Mouse (Mus musculus) hindbrain, postnatal 0 days (tissue): ENCODE data around the gene Tuba1a. TPM values are rescaled to one million over a fixed set of nuclear protein-coding genes. Genes with fewer than 3 reads are reported as not detected.
"Not testable (repeated sequence)": the region's sequence is repeated elsewhere in the genome, so short reads cannot be mapped to it uniquely, and the experiment has no call there.

Experiments
- ATAC-seq: fragments of 200-750 bp; cut with Nextera tagmentation; 2 replicates; pipeline ENCODE4 v1.8.0; 2017; ENCODE audit warnings: mild to moderate bottlenecking, moderate TSS enrichment, moderate library complexity
- DNase-seq: peaks from one replicate; pipeline ENCODE4 v3.0.0-alpha.2; 2015; ENCODE audit warnings: low spot score
- H3K27ac ChIP-seq: fragments of 300-500 bp; sonication (generic); 2 replicates; pipeline ENCODE4 v1.5.1; 2014; ENCODE audit warnings: mild to moderate bottlenecking
- H3K27me3 ChIP-seq: fragments of 300-500 bp; sonication (generic); 2 replicates; pipeline ENCODE4 v1.6.1; 2014; ENCODE audit warnings: low read length, mixed read lengths; ENCODE audit not compliant: insufficient read depth
- H3K36me3 ChIP-seq: fragments of 300-500 bp; sonication (generic); 2 replicates; pipeline ENCODE4 v1.6.1; 2014; ENCODE audit warnings: low read length, mixed read lengths; ENCODE audit not compliant: insufficient read depth
- H3K4me1 ChIP-seq: fragments of 300-500 bp; sonication (generic); 2 replicates; pipeline ENCODE4 v1.6.1; 2014; ENCODE audit warnings: antibody characterized with exemption, low read length, mixed read lengths; ENCODE audit not compliant: insufficient read depth
- H3K4me2 ChIP-seq: fragments of 300-500 bp; sonication (generic); 2 replicates; pipeline ENCODE4 v1.6.1; 2014; ENCODE audit warnings: low read depth, mild to moderate bottlenecking, low read length, moderate library complexity, mixed read lengths
- H3K4me3 ChIP-seq: fragments of 300-500 bp; sonication (generic); 2 replicates; pipeline ENCODE4 v1.5.1; 2014; ENCODE audit warnings: low read length
- H3K9ac ChIP-seq: fragments of 300-500 bp; sonication (generic); replicated peaks from 2 replicates; pipeline ENCODE4 v1.6.1; 2014; ENCODE audit warnings: mild to moderate bottlenecking, low read length, moderate library complexity, mixed read lengths
- H3K9me3 ChIP-seq: fragments of 300-500 bp; sonication (generic); 2 replicates; pipeline ENCODE4 v1.6.1; 2016; ENCODE audit warnings: low read length, mixed read lengths
- CTCF ChIP-seq: IDR thresholded peaks from 2 replicates; pipeline ENCODE4 v1.5.1; 2016; ENCODE audit warnings: antibody characterized with exemption, control low read depth, low read depth
- WGBS: fragments of 180-500 bp; shearing (Covaris S2); extraction: QIAGEN DNeasy Blood & Tissue Kit; methylation state at CpG from one replicate; pipeline ENCODE4 v1.1.7; 2014; 5-methylcytosine and 5-hydroxymethylcytosine counted together
- polyA plus RNA-seq: library from polyadenylated mRNA; unstranded; fragments of >200 nt; fragmentation: Nextera tagmentation; extraction: Ambion mirVana; gene quantifications from 2 replicates; pipeline ENCODE4 v1.2.1, GENCODE M21; 2015
- total RNA-seq: library from RNA; depleted of rRNA; stranded (reverse); fragments of >200 nt; gene quantifications from 2 replicates; pipeline ENCODE4 v1.2.3, GENCODE M21; 2014

The Tuba1a gene
- total and polyA plus RNA-seq, 2 experiments from 2014 or later = 12,500 to 19,179 TPM

- peak overlapping the region; percentile 16 for H3K4me3 ChIP-seq
- ATAC-seq = peak; percentile 84
These were observed 24.4 kb upstream of the Tuba1a start for GRCm38 (mm10) chr15:98977759-98978408.

GRCm38 (mm10) chr15:98976763-98977758 lies 23.6 kb upstream of the Tuba1a start:
- H3K4me2 ChIP-seq = peak overlapping the region; percentile 48
- H3K27ac ChIP-seq = peak overlapping the region; percentile 92
- no peak for TF ChIP-seq CTCF
- H3K4me1 ChIP-seq = peaks cover 27% of the 10 kb centered on the region
- H3K4me3 ChIP-seq = no peak overlapping the region
- H3K9me3 ChIP-seq = no peaks in the 10 kb centered on the region
- DNase-seq = peak; percentile 33
- peak overlapping the region; percentile 42; the same call in 1 of the 2 replicates for H3K9ac ChIP-seq
- 36% methylated on average over 21 of the region's 21 CpGs for WGBS
- H3K36me3 ChIP-seq = no peaks in the 10 kb centered on the region
- ATAC-seq = peak; percentile 55; the same call in 1 of the 2 replicates
- H3K27me3 ChIP-seq = no peaks in the 10 kb centered on the region

More at GRCm38 (mm10) chr15:98977759-98978408, 24.4 kb upstream of the Tuba1a start:
- Histone ChIP-seq H3K9me3 (no peaks in the 10 kb centered on the region), H3K4me2 (peak overlapping the region; percentile 48), H3K4me1 (peaks cover 32% of the 10 kb centered on the region), H3K36me3 (no peaks in the 10 kb centered on the region), H3K27ac (peak overlapping the region; percentile 92), H3K27me3 (no peaks in the 10 kb centered on the region), H3K9ac (peak overlapping the region; percentile 42)
- TF ChIP-seq CTCF = no peak
- peak; percentile 95 for DNase-seq
- 11% methylated on average over 14 of the region's 14 CpGs for WGBS

- H3K4me3 ChIP-seq = no peak overlapping the region
- H3K4me1 ChIP-seq = peaks cover 37% of the 10 kb centered on the region
- H3K4me2 ChIP-seq = no peak overlapping the region
- ATAC-seq (no peak), DNase-seq (peak; percentile 7)
- no peaks in the 10 kb centered on the region for H3K36me3 ChIP-seq
- H3K27me3 ChIP-seq = no peaks in the 10 kb centered on the region
- H3K27ac ChIP-seq = peak overlapping the region; percentile 97
- H3K9ac ChIP-seq = no peak overlapping the region
- no peaks in the 10 kb centered on the region for H3K9me3 ChIP-seq
- no peak for TF ChIP-seq CTCF
- 57% methylated on average over 9 of the region's 9 CpGs for WGBS
These were observed 19.6 kb upstream of the Tuba1a start for GRCm38 (mm10) chr15:98973015-98973614.

- not testable (repeated sequence) for H3K27me3 ChIP-seq, H3K9me3 ChIP-seq, H3K36me3 ChIP-seq
- peak; percentile 53 for DNase-seq
- WGBS = 40% methylated on average over 15 of the region's 15 CpGs
- Histone ChIP-seq H3K27ac (peak overlapping the region; percentile 97), H3K4me2 (peak overlapping the region; percentile 48), H3K4me1 (peaks cover 23% of the 10 kb centered on the region), H3K9ac (peak overlapping the region; percentile 59), H3K4me3 (peak overlapping the region; percentile 13; the same call in 1 of the 2 replicates)
- peak; percentile 65 for ATAC-seq
These were observed 18.2 kb upstream of the Tuba1a start for GRCm38 (mm10) chr15:98971576-98972320.

GRCm38 (mm10) chr15:98971111-98971510 lies 17.6 kb upstream of the Tuba1a start:
- WGBS = 5% methylated on average over 4 of the region's 4 CpGs
- no peaks in the 10 kb centered on the region for H3K27me3 ChIP-seq
- H3K4me1 ChIP-seq = peaks cover 20% of the 10 kb centered on the region
- peak overlapping the region; percentile 13; the same call in 1 of the 2 replicates for H3K4me3 ChIP-seq
- ATAC-seq = peak; percentile 76
- peak; percentile 91 for DNase-seq
- H3K36me3 ChIP-seq = no peaks in the 10 kb centered on the region
- TF ChIP-seq CTCF = no peak
- peak overlapping the region; percentile 97 for H3K27ac ChIP-seq
- no peaks in the 10 kb centered on the region for H3K9me3 ChIP-seq
- peak overlapping the region; percentile 59 for H3K9ac ChIP-seq
- peak overlapping the region; percentile 48 for H3K4me2 ChIP-seq
